Comparison of ENCODE assay signal across 14 mouse cellular contexts in the genomic region with DNA sequence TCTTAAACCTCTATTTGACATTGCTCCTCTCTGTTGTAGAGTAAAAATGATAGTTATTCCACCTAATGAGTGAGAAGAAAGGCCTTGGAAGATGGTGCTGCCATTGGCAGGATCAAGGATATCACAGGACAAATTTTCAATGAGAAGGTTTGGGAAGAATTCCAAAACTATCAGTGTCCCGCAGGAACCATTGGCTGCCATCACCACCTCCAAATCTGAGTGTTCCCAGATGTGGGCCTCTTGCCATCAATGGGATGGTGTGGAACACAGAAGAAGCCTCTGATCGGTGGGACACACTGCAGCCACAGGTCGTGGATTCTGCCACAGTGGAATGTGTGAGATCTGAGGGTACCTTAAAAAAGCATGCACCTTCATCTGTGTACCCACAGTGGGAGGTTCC.
DNase-seq lines count a peak whose midpoint lies in the region; ATAC-seq lines count a peak whose summit lies in the region.
"Had no signal": no experiment of that assay in that cellular context is flagged by ENCODE, and none has a peak within 500 bp of the region (broad histone marks: within the 10 kb centered on the region; RNA-seq: fewer than 3 reads in every experiment).

No protein-coding gene starts in this region.

- no peak for ATAC-seq in megakaryocyte-erythroid progenitor cell, adult 5-6 weeks (replicated peaks; ENCODE audit: low FRiP score, low TSS enrichment, poor library complexity, severe bottlenecking)
- ATAC-seq: forebrain, postnatal 0 days; intestine, postnatal 0 days had no signal

- DNase-seq in embryo, embryonic 10 days (ENCODE audit: low spot score) = peak; percentile 1
- DNase-seq in embryo, embryonic 11 days = no peak
- peak; percentile 26 to 35 for DNase-seq in heart, postnatal 36 days
- no peak for DNase-seq in heart, adult 8-10 months (ENCODE audit: low spot score)
- DNase-seq in gastrocnemius, adult 8-10 months (ENCODE audit: low spot score in 2 of 2) = peak; percentile 42 to 63
- peak; percentile 72 for DNase-seq in skeletal muscle tissue, adult 2 months (ENCODE audit: low read depth, low spot score)
- DNase-seq: adrenal gland, postnatal 14 days; cerebellum, adult 9-10 months; forebrain, postnatal 0 days; kidney, postnatal 36 days; thymus, adult 2 months; thymus, postnatal 4 days had no signal

- intact Hi-C loops in heart, postnatal 36 days (cut with DNase I) = no loop called here

Comparison
In these comparisons a context has a peak if more than half of its experiments do, and no peak if none do; other contexts are left out.
1. DNase-seq: peak in embryo, embryonic 10 days (single experiment), heart, postnatal 36 days (2 of 2), gastrocnemius, adult 8-10 months (2 of 2) and skeletal muscle tissue, adult 2 months (single experiment); none in embryo, embryonic 11 days (single experiment) and heart, adult 8-10 months (single experiment).